Mouse (Mus musculus): ENCODE measurements at regions not wholly inside any gene's neighbourhood (a gene's known extent, or its start where the extent isn't known, plus 50 kb on each side); places are given as distances from the start of the nearest gene placed in this dataset.

DNA sequence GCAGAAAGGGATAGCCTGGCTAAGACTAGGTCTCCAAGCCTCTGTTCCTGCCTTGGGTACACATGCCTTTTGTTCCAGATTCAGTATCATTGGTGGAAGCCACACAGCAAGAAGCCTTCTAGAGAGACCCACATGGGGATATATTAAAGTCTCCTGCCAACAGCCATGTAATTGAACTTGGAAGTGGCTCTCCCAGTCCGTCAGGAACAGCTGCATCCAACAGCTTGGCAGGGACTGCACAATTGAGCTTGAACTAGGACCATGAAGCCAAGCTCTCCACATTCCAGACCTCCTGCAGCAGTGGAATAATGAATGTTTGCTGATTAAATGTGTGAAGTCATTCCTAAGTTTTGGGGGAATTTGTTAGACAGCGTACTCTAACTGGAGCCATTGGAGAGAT is 94.5 kb downstream of the Gpr139 start:
- peak in 1 of 2 experiments; percentile 39 for DNase-seq

DNA sequence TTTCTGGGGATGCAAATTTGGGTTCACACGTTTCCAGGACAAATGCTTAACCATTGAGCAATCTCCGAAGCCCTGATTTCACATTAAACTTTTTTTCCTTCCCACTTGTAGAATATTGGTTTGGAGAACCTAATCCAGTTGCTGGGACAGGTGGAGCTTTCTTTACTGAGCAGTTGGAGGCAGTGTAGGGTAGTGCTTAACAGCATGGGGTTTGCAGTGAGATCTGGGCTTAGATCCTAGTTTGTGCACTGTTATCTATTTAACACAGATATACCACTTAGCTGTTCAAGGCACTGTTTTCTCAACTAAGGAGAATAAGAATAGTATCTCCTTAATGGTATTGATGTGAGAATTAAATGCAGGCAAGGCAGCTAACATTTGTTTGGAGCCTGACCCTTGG is 93.5 kb upstream of the Gprc5b start:
- DNase-seq: no peak

DNA sequence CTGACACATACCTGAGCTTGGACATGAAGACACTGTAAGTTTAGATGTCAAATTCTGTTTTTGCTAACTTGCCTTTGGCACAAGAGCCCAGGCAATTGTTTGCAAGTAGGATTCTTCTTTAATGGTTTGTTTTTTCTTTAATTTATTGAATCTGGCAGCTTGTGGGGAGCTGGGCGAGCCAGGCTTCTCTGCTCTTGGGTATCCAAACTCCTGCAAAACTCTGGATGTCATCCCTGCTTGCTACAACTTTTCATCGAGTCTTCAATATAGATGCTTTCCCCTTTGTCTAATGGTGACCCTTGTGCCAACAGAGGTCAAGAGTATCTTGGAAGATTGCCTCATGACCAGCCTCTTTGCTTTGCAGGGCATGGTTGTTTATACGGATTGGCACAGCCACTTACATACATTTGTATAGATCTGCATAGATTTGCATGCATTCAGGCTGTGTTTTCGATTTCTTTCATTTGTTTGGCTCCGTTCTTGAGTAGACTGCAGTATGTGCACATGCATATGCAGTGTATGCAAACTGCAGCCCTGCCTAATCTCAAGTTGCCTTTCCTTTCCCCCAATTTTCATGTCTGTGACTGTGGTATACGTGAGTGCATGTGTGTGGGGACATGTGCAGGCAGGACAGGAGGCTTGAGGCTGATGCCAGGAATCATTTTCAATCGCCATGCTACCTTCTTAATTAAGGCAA is 92.9 kb upstream of the Gprc5b start:
- DNase-seq: no peak

DNA sequence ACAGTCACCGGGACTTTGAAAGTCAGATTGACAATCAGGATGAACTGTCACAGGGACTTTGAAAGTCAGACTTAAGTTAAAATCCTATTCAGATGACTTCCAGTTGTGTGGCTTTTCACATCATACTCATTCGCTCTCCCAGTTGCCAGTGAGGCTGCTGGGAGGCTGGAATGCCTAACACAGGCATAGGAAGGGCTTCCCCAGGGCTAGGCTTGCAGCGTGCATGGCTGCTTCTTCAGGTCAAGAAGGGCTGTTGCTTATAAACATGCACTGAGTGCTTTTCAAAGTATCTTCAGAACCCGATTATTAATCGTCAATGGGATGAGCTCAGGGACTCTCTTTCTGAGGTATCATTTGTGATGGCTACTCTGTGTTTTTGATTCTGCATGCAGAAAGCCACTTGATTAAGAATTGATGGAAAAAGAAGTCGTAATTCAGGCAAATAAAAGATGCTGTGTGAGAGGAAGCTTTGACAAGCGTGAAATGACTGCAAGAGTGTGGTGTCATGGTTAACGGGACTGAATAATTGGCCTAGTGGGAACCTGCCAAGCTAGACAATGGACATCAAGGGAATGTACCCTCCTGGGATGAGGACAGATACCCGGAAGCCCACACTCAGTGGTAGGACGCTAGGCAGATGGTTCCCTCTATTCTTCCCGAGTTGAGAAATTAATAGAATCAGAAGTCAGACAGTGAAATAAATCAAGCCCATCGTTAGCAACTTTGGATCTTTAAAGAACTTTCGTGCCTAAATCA is 90.9 kb upstream of the Gprc5b start:
- DNase-seq: no peak

DNA sequence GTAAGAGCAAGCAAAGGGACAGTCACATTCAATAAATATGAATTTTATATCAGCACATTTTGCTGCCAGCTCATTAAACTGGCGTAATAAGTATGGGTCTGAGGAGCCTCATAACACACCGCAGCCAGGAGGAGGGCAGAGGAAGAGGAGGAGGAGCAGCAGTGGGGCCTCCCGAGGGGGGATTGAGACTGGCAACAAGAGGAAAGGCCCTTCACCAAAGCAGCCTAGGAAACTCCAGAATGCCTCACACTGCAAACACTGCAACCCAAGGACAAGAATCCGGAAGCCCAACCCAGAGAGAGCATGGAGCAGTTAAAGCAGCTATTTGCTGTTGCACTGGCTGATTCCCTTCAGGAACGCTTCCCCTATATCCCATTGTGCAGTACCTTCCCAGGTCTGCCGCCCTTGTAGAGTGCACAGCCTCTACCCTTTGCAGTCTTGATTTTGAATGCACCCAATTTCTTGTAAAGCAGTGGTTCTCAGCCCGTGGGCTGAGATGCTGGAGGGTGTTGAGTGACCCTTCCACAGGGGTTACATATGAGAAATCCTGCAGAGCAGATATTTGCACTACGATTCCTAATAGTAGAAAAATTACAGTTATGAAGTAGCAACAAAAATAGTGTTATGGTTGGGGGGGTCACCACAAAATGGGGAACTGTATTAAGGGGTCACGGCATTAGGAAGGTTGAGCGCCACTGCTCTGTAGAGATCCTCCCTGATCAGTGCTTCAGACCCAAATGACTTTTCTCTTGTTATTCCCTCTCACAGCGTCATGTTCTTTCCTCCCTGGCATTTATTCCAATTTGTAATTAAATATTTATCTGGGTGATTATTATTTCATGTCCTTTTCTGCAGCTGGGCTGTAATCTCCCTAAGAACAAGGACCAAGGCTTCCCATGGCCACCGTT is 82.0 kb upstream of the Gprc5b start:
- peak; percentile 51 to 67 for DNase-seq

DNA sequence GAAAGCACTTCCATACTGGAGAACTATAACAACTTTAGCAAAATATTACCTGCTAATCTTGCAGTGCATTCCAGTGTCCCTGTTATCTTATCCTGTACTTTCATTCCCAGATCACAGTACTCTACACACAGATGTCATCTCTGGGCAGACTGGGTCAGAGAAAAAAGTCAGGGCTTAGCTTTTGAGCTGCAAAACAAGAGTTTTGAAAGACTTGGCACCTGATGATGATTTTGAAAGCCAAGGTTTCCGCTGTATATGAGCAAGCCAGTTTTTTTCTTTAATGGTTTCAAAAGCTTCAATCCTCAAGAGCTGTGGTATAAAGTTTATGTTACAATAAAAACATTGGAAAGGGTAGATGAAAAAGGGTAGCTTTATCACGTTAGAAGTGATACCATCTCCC is 71.0 kb upstream of the Gprc5b start:
- DNase-seq: no peak

Measured in lung, postnatal 4 days (tissue).